Mouse (Mus musculus): ENCODE results near the gene Ifit2.
"Not testable (repeated sequence)": the region's sequence is repeated elsewhere in the genome, so short reads cannot be mapped to it uniquely, and the experiment has no call there.

The Ifit2 gene

GRCm38 (mm10) chr19:34547976-34548375 lies 2.5 kb upstream of the Ifit2 start:
- DNase-seq (ENCODE audit: low read depth, low spot score): peak; percentile 83

DNA sequence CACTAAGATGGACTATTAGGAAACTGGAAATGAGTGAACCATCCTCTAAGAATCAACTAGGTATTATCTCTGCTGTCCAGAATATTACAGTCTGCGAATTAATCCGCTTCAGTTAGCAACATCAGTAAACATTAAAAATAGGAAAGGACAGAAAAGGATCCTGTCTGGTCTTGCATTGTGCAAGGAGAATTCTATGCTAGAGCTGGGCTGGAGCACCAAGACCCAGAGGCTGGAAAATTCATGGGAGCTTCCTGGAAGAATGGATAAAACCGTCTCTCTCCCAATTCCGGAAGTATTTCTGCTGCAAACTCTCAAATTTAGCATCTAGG lies 325 bp upstream of the Ifit2 start:
- DNase-seq (ENCODE audit: low read depth, low spot score): no peak

DNA sequence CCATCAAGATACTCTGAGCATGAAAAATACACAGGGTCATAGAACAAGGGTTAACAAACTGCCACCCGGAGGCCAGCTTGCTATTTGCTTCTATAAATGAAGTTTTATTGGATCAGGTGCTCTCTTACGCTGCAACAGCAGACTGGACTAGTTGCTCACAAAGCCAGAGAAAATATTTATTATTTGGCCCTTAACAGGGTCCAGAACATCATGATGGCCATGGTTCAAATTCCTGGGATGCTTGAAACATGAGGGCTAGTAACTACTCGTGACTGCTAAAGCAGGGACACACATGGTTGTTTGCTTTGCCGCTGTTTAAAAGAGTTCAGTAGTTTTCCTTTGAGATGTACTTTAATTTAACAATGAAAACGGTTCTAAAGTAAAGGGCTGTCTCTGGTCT lies 1.5 kb downstream of the Ifit2 start:
- DNase-seq (ENCODE audit: low read depth, low spot score): no peak

- DNase-seq (ENCODE audit: low read depth, low spot score): peak; percentile 43
Observed at GRCm38 (mm10) chr19:34553021-34553420, 2.5 kb downstream of the Ifit2 start.

GRCm38 (mm10) chr19:34553522-34553921 lies 3.0 kb downstream of the Ifit2 start:
- no peak for DNase-seq (ENCODE audit: low read depth, low spot score)

DNA sequence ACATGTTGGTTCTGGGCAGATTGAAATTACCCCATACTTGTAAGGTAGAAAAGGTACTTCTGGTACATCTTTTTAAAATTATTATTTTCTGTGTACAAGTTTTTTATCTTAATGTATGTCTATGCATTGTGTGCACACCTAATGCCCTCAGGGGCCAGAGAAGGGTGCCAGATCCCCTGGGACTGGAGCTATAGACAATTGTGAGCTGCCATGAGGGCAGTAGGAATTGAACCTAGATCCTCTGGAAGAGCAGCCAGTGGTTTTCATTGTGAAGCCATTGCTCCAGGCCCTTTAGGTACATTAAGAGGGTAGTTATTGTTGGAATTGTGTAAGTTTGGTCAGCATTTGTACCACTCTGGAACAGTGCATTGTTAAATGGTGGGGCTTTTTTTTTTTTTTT lies 3.6 kb downstream of the Ifit2 start:
- no peak for DNase-seq (ENCODE audit: low read depth, low spot score)

DNA sequence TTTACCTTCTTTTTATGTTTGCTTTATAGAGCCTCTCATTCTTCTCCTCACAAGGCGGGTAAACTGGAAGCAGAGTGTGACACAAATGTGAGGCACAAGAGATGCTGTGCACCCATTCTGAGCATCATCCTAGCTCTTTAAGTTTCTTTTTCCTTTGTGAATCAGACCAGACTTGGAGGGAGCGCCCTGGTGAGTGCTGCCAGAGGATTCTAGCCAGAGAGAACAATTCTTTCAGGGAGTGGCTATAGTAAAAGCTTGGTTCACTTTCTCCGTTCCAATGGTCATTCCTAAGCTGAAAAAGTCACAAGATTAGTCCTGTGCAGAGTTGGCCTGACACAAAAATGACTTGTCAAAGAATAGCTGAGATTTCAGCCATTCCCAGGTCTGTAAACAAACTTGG lies 6.1 kb downstream of the Ifit2 start:
- DNase-seq (ENCODE audit: low read depth, low spot score): no peak

DNA sequence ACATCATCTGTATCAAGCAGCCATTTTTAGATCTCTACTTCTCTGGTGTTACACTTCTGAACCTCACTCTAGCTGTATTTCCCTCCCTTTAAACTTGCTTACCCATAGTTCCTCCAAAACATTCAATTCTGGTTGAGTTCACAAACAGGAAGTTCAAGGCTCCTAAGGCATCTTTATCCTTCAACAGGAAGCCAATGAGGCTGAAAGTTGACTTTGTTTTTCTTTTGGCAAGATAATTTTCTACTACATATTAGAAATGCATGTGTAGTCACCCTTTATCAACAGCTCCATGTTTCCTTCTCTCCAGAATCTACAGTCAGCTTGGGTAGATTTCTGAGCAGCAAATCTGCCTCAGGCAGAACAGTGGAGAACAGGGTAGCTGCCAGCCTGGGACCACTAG lies 12.1 kb downstream of the Ifit2 start:
- DNase-seq (ENCODE audit: low read depth, low spot score): no peak

GRCm38 (mm10) chr19:34566178-34566784 lies 15.8 kb downstream of the Ifit2 start:
- no peak for DNase-seq (ENCODE audit: low read depth, low spot score)

DNA sequence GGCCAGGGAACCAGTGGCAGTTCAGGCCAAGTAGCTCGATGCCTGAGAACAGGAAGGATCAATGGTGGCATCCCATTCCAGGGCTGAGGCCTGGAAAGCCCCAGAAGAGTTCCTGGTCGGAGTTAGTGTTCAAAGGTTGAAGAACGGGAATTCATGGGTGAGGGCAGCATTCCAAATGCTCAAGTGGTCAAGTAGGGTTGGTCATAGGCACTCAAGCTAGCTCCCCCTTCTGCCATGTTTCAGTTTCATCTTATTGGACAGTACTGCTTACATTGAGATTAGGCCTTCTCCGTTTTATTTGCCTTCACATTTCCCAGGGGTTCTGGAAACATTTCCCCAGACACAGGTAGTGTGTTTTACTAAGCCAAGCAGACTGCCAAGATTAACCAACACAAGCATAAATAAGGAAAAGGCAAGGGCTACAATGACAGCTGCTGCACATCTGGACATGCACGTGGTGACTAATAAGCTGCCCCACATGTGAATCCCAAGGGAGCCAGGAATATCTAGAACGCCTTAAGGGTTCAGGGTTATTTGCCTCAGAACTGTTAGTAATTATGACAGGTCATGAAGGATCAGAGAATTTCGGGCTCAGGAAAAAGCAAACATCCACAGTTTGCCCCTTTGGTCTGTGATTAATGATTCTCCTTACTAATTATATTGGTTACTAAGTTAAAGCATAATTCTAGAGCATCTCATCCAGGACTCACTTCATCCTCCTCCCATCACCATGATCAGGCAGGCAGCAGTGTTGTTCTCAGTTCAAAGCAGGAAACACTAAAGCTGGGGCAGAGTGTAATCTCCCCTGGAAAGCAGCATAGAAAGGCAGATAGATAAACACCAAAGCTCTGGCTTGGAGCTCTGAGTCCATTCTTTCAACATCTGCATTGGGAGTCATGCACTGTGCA lies 18.7 kb downstream of the Ifit2 start:
- DNase-seq (ENCODE audit: low read depth, low spot score): no peak

GRCm38 (mm10) chr19:34569896-34570476 lies 19.5 kb downstream of the Ifit2 start:
- peak; percentile 52 for DNase-seq (ENCODE audit: low read depth, low spot score)

GRCm38 (mm10) chr19:34571080-34571479 lies 20.6 kb downstream of the Ifit2 start:
- DNase-seq (ENCODE audit: low read depth, low spot score): no peak

DNA sequence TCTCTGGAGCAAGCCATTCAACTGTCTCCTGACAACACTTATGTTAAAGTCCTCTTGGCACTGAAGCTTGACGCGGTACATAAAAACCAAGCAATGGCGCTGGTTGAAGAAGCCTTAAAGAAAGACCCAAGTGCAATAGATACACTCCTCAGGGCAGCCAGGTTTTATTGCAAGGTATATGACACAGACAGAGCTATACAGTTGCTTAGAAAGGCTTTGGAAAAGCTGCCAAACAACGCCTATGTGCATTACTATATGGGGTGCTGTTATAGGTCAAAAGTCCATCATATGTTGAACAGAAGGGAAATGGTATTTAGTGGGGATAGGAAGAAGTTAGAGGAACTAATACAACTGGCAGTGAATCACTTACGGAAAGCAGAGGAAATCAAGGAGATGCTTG lies 23.2 kb downstream of the Ifit2 start:
- DNase-seq (ENCODE audit: low read depth, low spot score): no peak

- no peak for DNase-seq (ENCODE audit: low read depth, low spot score)
Observed at GRCm38 (mm10) chr19:34577121-34577520, 26.6 kb downstream of the Ifit2 start.

- DNase-seq (ENCODE audit: low read depth, low spot score): not testable (repeated sequence)
Observed at GRCm38 (mm10) chr19:34582696-34583095, 32.2 kb downstream of the Ifit2 start.

GRCm38 (mm10) chr19:34583126-34583766 lies 32.8 kb downstream of the Ifit2 start, which contains the start of gene Ifit3:
Gene Ifit3 (plus strand): TSS chr19:34583531.
- not testable (repeated sequence) for DNase-seq (ENCODE audit: low read depth, low spot score)

- DNase-seq (ENCODE audit: low read depth, low spot score): peak; percentile 42
Observed at GRCm38 (mm10) chr19:34585740-34586458, 35.4 kb downstream of the Ifit2 start.

DNA sequence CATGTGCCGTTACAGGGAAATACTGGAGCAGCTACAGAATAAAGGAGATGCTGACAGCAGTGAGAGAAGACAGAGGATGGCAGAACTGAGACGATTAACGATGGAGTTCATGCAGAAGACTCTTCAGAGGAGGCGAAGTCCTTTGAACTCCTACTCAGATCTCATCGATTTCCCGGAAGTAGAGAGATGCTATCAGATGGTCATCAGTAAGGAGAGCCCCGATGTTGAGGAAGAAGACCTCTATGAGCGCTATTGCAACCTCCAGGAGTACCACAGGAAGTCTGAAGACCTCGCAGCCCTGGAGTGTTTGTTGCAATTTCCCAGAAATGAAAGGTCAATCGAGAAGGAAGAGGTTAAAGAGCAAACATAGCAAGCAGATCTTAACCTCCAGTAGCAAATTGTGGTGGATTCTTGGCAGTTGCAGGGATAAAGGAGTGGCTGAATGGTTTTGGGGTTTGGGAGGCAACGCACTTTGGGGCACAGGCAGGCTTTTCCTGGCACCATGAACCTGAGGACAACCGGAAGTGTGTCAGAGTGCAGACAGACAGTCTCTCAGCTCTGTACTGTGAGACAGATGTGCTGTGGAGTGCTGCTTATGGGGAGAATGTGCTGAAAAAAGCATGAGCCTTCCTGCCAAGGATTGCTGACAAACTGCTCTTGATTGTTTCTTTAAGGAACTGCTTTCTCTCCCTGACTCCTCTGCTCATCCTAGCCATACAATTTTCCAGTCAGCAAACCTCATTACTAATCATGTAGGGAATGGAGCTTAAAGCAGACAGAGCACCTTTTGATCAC lies 37.6 kb downstream of the Ifit2 start:
- DNase-seq (ENCODE audit: low read depth, low spot score): peak; percentile 64

GRCm38 (mm10) chr19:34588959-34589358 lies 38.5 kb downstream of the Ifit2 start:
- DNase-seq (ENCODE audit: low read depth, low spot score): no peak

DNA sequence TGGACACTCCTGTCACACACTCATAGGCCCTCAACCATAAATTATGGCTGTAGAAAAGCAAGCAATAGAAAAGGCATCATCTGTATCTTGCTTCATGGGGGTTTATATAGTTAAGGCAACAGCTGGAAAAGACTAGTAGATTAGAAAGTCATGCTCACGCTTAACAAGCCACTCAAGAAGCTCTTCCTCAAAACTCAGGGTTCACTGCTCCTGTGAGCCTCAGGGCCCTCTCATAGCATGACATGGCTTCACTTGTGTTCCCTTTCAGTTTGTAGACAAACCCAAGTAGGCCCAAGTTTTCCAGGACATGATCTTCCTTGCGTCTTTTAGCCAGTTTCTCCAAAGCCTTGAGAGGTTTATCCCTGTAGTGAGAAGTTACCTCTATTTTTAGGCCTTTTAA lies 43.0 kb downstream of the Ifit2 start:
- DNase-seq (ENCODE audit: low read depth, low spot score): no peak

- not testable (repeated sequence) for DNase-seq (ENCODE audit: low read depth, low spot score)
Observed at GRCm38 (mm10) chr19:34594523-34594922, 44.0 kb downstream of the Ifit2 start.

Data from brain, adult 2 months (tissue).